Mouse (Mus musculus) kidney, postnatal 4 days (tissue): Measurements from ENCODE around the gene Hist1h2ae.
A peak's percentile ranks its signal among the peaks of the same experiment; 100 is the strongest.
"Not testable (repeated sequence)": the region's sequence is repeated elsewhere in the genome, so short reads cannot be mapped to it uniquely, and the experiment has no call there.

ENCODE experiments used
- DNase-seq, 2 experiments: peaks; one replicate each; pipeline ENCODE4 v3.0.0; 2021; ENCODE audit warnings: mixed read lengths in 2 of 2

The Hist1h2ae gene

GRCm38 (mm10) chr13:23561883-23562659 is 8.9 kb downstream of the Hist1h2ae start, which contains the start of gene Hist1h3e:
Hist1h3e (minus strand) TSS chr13:23562369.
- peak; percentile 93 to 96 for DNase-seq

GRCm38 (mm10) chr13:23561531-23561882 is 9.5 kb downstream of the Hist1h2ae start:
- not testable (repeated sequence) for DNase-seq

- not testable (repeated sequence) for DNase-seq
These were observed 10.3 kb downstream of the Hist1h2ae start for GRCm38 (mm10) chr13:23560699-23561098.

- DNase-seq: no peak
These were observed 14.1 kb downstream of the Hist1h2ae start for GRCm38 (mm10) chr13:23556906-23557305.

- peak; percentile 73 to 85 for DNase-seq
These were observed 15.1 kb downstream of the Hist1h2ae start for GRCm38 (mm10) chr13:23555839-23556416.

GRCm38 (mm10) chr13:23554925-23555838 is 15.8 kb downstream of the Hist1h2ae start:
- DNase-seq: peak; percentile 78 to 89

GRCm38 (mm10) chr13:23554393-23554792 is 16.6 kb downstream of the Hist1h2ae start:
- DNase-seq: no peak

- no peak for DNase-seq
These were observed 18.1 kb downstream of the Hist1h2ae start, which contains the start of gene Hist1h1d for GRCm38 (mm10) chr13:23552962-23553361. Hist1h1d (plus strand) TSS chr13:23553262.

GRCm38 (mm10) chr13:23551931-23552914 is 18.8 kb downstream of the Hist1h2ae start:
- DNase-seq: no peak

GRCm38 (mm10) chr13:23551146-23551834 is 19.7 kb downstream of the Hist1h2ae start, which contains the start of gene Hist1h4f:
Hist1h4f (minus strand) TSS chr13:23551648.
- DNase-seq: peak; percentile 90 to 93

GRCm38 (mm10) chr13:23550761-23551145 is 20.3 kb downstream of the Hist1h2ae start:
- DNase-seq: no peak

- no peak for DNase-seq
These were observed 24.3 kb downstream of the Hist1h2ae start for GRCm38 (mm10) chr13:23546694-23547093.

- DNase-seq: peak in 1 of 2 experiments; percentile 48
These were observed 26.3 kb downstream of the Hist1h2ae start for GRCm38 (mm10) chr13:23544787-23545120.

GRCm38 (mm10) chr13:23543965-23544786 is 26.8 kb downstream of the Hist1h2ae start, which contains the start of gene Hist1h3f:
Hist1h3f (plus strand) TSS chr13:23544052.
- peak; percentile 70 to 80 for DNase-seq

GRCm38 (mm10) chr13:23542999-23543607 is 27.9 kb downstream of the Hist1h2ae start, which contains the start of gene Hist1h2bh:
Hist1h2bh (minus strand) TSS chr13:23543392.
- peak; percentile 53 to 69 for DNase-seq

- not testable (repeated sequence) for DNase-seq
These were observed 28.6 kb downstream of the Hist1h2ae start for GRCm38 (mm10) chr13:23542225-23542980.

- no peak for DNase-seq
These were observed 29.5 kb downstream of the Hist1h2ae start for GRCm38 (mm10) chr13:23541497-23541896.

GRCm38 (mm10) chr13:23539821-23540220 is 31.2 kb downstream of the Hist1h2ae start:
- not testable (repeated sequence) for DNase-seq

- no peak for DNase-seq
These were observed 32.8 kb downstream of the Hist1h2ae start for GRCm38 (mm10) chr13:23538249-23538648.
